Mouse (Mus musculus) heart, postnatal 25 days (tissue): Measurements from ENCODE around the gene Slc28a2. TPM values are rescaled to one million over a fixed set of nuclear protein-coding genes. Genes with fewer than 3 reads are reported as not detected.
A peak's percentile ranks its signal among the peaks of the same experiment; 100 is the strongest.
"Not testable (repeated sequence)": the region's sequence is repeated elsewhere in the genome, so short reads cannot be mapped to it uniquely, and the experiment has no call there.

Source experiments
- DNase-seq: peaks from one replicate; pipeline ENCODE4 v3.0.0; 2022; ENCODE audit warnings: low spot score
- intact Hi-C: fragments of 180-260 bp; cut with DNase I; formaldehyde crosslinking; loops from one replicate; pipeline ENCODE4 v1.15.1; 2025
- total RNA-seq, 2 experiments: library from RNA; stranded (reverse); gene quantifications; 2 replicates each; pipeline ENCODE4 v1.2.3; 2021

Gene Slc28a2
- total RNA-seq, 2 experiments from 2014 or later: 18.8 to 23.8 TPM

GRCm38 (mm10) chr2:122452426-122452825, 26.1 kb downstream of the Slc28a2 start:
- intact Hi-C loops: no loop called here
- DNase-seq: no peak

- intact Hi-C loops: loop anchor here (2.0 to 10.0 kb wide), 4 partner anchors 88 to 275 kb away; no protein-coding TSS in a partner anchor
- DNase-seq: no peak
These were observed 40.6 kb downstream of the Slc28a2 start for GRCm38 (mm10) chr2:122466901-122467300.

GRCm38 (mm10) chr2:122467351-122468013, 41.2 kb downstream of the Slc28a2 start:
- intact Hi-C loops: loop anchor here (2.0 to 10.0 kb wide), 4 partner anchors 89 to 275 kb away; no protein-coding TSS in a partner anchor
- peak; percentile 91 for DNase-seq

- intact Hi-C loops: loop anchor here (5.0 to 10.0 kb wide), 3 partner anchors 122 to 277 kb away; no protein-coding TSS in a partner anchor
- no peak for DNase-seq
These were observed 42.9 kb downstream of the Slc28a2 start for GRCm38 (mm10) chr2:122469221-122469620.

GRCm38 (mm10) chr2:122476585-122476984, 50.3 kb downstream of the Slc28a2 start:
- DNase-seq: no peak
- intact Hi-C loops: loop anchor here (5.0 kb wide), 1 partner anchor 74 kb away; no protein-coding TSS in a partner anchor

- DNase-seq, intact Hi-C loops: not testable (repeated sequence)
These were observed 57.5 kb downstream of the Slc28a2 start for GRCm38 (mm10) chr2:122483787-122484186.

GRCm38 (mm10) chr2:122484641-122485040, 58.4 kb downstream of the Slc28a2 start, which contains the start of gene Gm14085:
Gene Gm14085 (plus strand): TSS chr2:122484941.
- no peak for DNase-seq

GRCm38 (mm10) chr2:122485654-122486053, 59.4 kb downstream of the Slc28a2 start:
- intact Hi-C loops, DNase-seq: not testable (repeated sequence)

More at GRCm38 (mm10) chr2:122484641-122485040, 58.4 kb downstream of the Slc28a2 start, which contains the start of gene Gm14085:
- intact Hi-C loops: no loop called here

- intact Hi-C loops, DNase-seq: not testable (repeated sequence)
These were observed 59.8 kb downstream of the Slc28a2 start for GRCm38 (mm10) chr2:122486122-122486521.

GRCm38 (mm10) chr2:122486674-122487073, 60.4 kb downstream of the Slc28a2 start:
- no peak for DNase-seq
- intact Hi-C loops: no loop called here

Other genes starting within 250 kb of the Slc28a2 start
- gene Patl2, start 240.3 kb upstream of the Slc28a2 start, total RNA-seq: not detected
- gene Terb2, start 240.2 kb upstream of the Slc28a2 start, total RNA-seq: not detected
- gene Sord, start 191.7 kb upstream of the Slc28a2 start, total RNA-seq: 100 to 1,000 TPM; 120 to 128 TPM
- under 1 TPM; 0.44 to 0.45 TPM for gene Duox2, start 128.0 kb upstream of the Slc28a2 start, total RNA-seq
- gene Duoxa2, start 127.6 kb upstream of the Slc28a2 start, total RNA-seq: under 1 TPM; 0.17 to 0.26 TPM
- gene Duoxa1, start 112.7 kb upstream of the Slc28a2 start, total RNA-seq: under 1 TPM; 0.28 to 0.29 TPM
- gene Duox1, start 110.8 kb upstream of the Slc28a2 start, total RNA-seq: under 1 TPM; 0.20 to 0.23 TPM
- gene Shf, start 57.3 kb upstream of the Slc28a2 start, total RNA-seq: 1 to 10 TPM; 3.7 to 6.6 TPM
- under 1 TPM; 0.48 to 0.75 TPM for gene Gm14085, start 58.5 kb downstream of the Slc28a2 start, total RNA-seq
- gene Gatm, start 184.8 kb downstream of the Slc28a2 start, total RNA-seq: 1 to 10 TPM; 4.4 to 4.8 TPM
- not detected for gene AA467197, start 210.5 kb downstream of the Slc28a2 start, total RNA-seq